Mouse (Mus musculus): ENCODE results near the gene Dppa1. TPM values are rescaled to one million over a fixed set of nuclear protein-coding genes. Genes with fewer than 3 reads are reported as not detected.
A peak's percentile ranks its signal among the peaks of the same experiment; 100 is the strongest.

Dppa1 gene
- not detected in 2 replicates for polyA plus RNA-seq (2012; rRNA removed)
- polyA plus RNA-seq (2014; fragmentation: Nextera tagmentation; extraction: Ambion mirVana): not detected in 2 replicates

GRCm38 (mm10) chr11:46629211-46629795, at the start of gene Dppa1:
TSS of gene Dppa1 (minus strand) at chr11:46629261.
- ATAC-seq (ENCODE audit: low FRiP score, low read depth): 0 out of 2 replicates have a peak, but pooled peaks have one; percentile 26
- TF ChIP-seq POLR2A (IDR thresholded peaks at IDR 0.05; ENCODE audit: borderline replicate concordance, extremely low read depth, insufficient read depth, insufficient read length): no peak
- Histone ChIP-seq H3K4me2 (replicated peaks; ENCODE audit: low read depth, low read length, severe bottlenecking) (no peak within 1 kb of the TSS), H3K36me3 (ENCODE audit: control insufficient read depth, insufficient read depth, low read length) (no peaks in the 10 kb centered on the region), H3K9ac (ENCODE audit: low read depth, low read length, severe bottlenecking) (no peak within 1 kb of the TSS), H3K4me3 (replicated peaks; ENCODE audit: low read length) (no peak within 1 kb of the TSS), H3K4me1 (ENCODE audit: control insufficient read depth, insufficient read depth, low read length) (no peaks in the 10 kb centered on the region), H3K9me3 (ENCODE audit: control insufficient read depth, low read length) (no peaks in the 10 kb centered on the region), H3K27ac (replicated peaks; ENCODE audit: low read depth, low read length) (no peak within 1 kb of the TSS), H3K27me3 (ENCODE audit: control insufficient read depth, insufficient read depth, low read length) (no peaks in the 10 kb centered on the region)
- peak; percentile 55 for DNase-seq (ENCODE audit: low spot score)
- 21% methylated on average over 2 of the region's 2 CpGs for WGBS

- WGBS: 60% methylated on average over 2 of the region's 2 CpGs
- ATAC-seq (ENCODE audit: low FRiP score, low read depth) (no peak), DNase-seq (ENCODE audit: low spot score) (no peak)
- no peaks in the 10 kb centered on the region for H3K9me3 ChIP-seq (ENCODE audit: control insufficient read depth, low read length)
- no peak overlapping the region for H3K4me3 ChIP-seq (replicated peaks; ENCODE audit: low read length)
- H3K9ac ChIP-seq (ENCODE audit: low read depth, low read length, severe bottlenecking): no peak overlapping the region
- no peaks in the 10 kb centered on the region for H3K4me1 ChIP-seq (ENCODE audit: control insufficient read depth, insufficient read depth, low read length)
- H3K36me3 ChIP-seq (ENCODE audit: control insufficient read depth, insufficient read depth, low read length): no peaks in the 10 kb centered on the region
- H3K4me2 ChIP-seq (replicated peaks; ENCODE audit: low read depth, low read length, severe bottlenecking): no peak overlapping the region
- H3K27ac ChIP-seq (replicated peaks; ENCODE audit: low read depth, low read length): no peak overlapping the region
- no peak for TF ChIP-seq POLR2A (IDR thresholded peaks at IDR 0.05; ENCODE audit: borderline replicate concordance, extremely low read depth, insufficient read depth, insufficient read length)
- no peaks in the 10 kb centered on the region for H3K27me3 ChIP-seq (ENCODE audit: control insufficient read depth, insufficient read depth, low read length)
Measured at GRCm38 (mm10) chr11:46667938-46668337, 38.9 kb upstream of the Dppa1 start.

GRCm38 (mm10) chr11:46667105-46667504, 38.0 kb upstream of the Dppa1 start:
- Histone ChIP-seq H3K27ac (replicated peaks; ENCODE audit: low read depth, low read length) (no peak overlapping the region), H3K4me1 (ENCODE audit: control insufficient read depth, insufficient read depth, low read length) (no peaks in the 10 kb centered on the region), H3K36me3 (ENCODE audit: control insufficient read depth, insufficient read depth, low read length) (no peaks in the 10 kb centered on the region), H3K9me3 (ENCODE audit: control insufficient read depth, low read length) (no peaks in the 10 kb centered on the region), H3K27me3 (ENCODE audit: control insufficient read depth, insufficient read depth, low read length) (no peaks in the 10 kb centered on the region), H3K4me2 (replicated peaks; ENCODE audit: low read depth, low read length, severe bottlenecking) (no peak overlapping the region), H3K4me3 (replicated peaks; ENCODE audit: low read length) (no peak overlapping the region), H3K9ac (ENCODE audit: low read depth, low read length, severe bottlenecking) (no peak overlapping the region)
- WGBS: 95% methylated on average over 3 of the region's 3 CpGs
- DNase-seq (ENCODE audit: low spot score): no peak
- TF ChIP-seq POLR2A (IDR thresholded peaks at IDR 0.05; ENCODE audit: borderline replicate concordance, extremely low read depth, insufficient read depth, insufficient read length): no peak
- no peak for ATAC-seq (ENCODE audit: low FRiP score, low read depth)

GRCm38 (mm10) chr11:46665599-46666522, 36.8 kb upstream of the Dppa1 start:
- H3K4me1 ChIP-seq (ENCODE audit: control insufficient read depth, insufficient read depth, low read length): no peaks in the 10 kb centered on the region
- H3K27me3 ChIP-seq (ENCODE audit: control insufficient read depth, insufficient read depth, low read length): no peaks in the 10 kb centered on the region
- H3K27ac ChIP-seq (replicated peaks; ENCODE audit: low read depth, low read length): no peak overlapping the region
- no peak for TF ChIP-seq POLR2A (IDR thresholded peaks at IDR 0.05; ENCODE audit: borderline replicate concordance, extremely low read depth, insufficient read depth, insufficient read length)
- DNase-seq (ENCODE audit: low spot score) (peak; percentile 63), ATAC-seq (ENCODE audit: low FRiP score, low read depth) (peak; percentile 65; the same call in 1 of the 2 replicates)
- H3K4me3 ChIP-seq (replicated peaks; ENCODE audit: low read length): no peak overlapping the region
- no peak overlapping the region for H3K9ac ChIP-seq (ENCODE audit: low read depth, low read length, severe bottlenecking)
- WGBS: 61% methylated on average over 6 of the region's 6 CpGs
- H3K9me3 ChIP-seq (ENCODE audit: control insufficient read depth, low read length): no peaks in the 10 kb centered on the region
- no peak overlapping the region for H3K4me2 ChIP-seq (replicated peaks; ENCODE audit: low read depth, low read length, severe bottlenecking)
- H3K36me3 ChIP-seq (ENCODE audit: control insufficient read depth, insufficient read depth, low read length): no peaks in the 10 kb centered on the region

- Histone ChIP-seq H3K27me3 (ENCODE audit: control insufficient read depth, insufficient read depth, low read length) (no peaks in the 10 kb centered on the region), H3K4me2 (replicated peaks; ENCODE audit: low read depth, low read length, severe bottlenecking) (no peak overlapping the region), H3K27ac (replicated peaks; ENCODE audit: low read depth, low read length) (no peak overlapping the region), H3K4me1 (ENCODE audit: control insufficient read depth, insufficient read depth, low read length) (no peaks in the 10 kb centered on the region), H3K36me3 (ENCODE audit: control insufficient read depth, insufficient read depth, low read length) (no peaks in the 10 kb centered on the region), H3K4me3 (replicated peaks; ENCODE audit: low read length) (no peak overlapping the region), H3K9ac (ENCODE audit: low read depth, low read length, severe bottlenecking) (no peak overlapping the region), H3K9me3 (ENCODE audit: control insufficient read depth, low read length) (no peaks in the 10 kb centered on the region)
- no peak for DNase-seq (ENCODE audit: low spot score)
- 60% methylated on average over 4 of the region's 4 CpGs for WGBS
- no peak for ATAC-seq (ENCODE audit: low FRiP score, low read depth)
- no peak for TF ChIP-seq POLR2A (IDR thresholded peaks at IDR 0.05; ENCODE audit: borderline replicate concordance, extremely low read depth, insufficient read depth, insufficient read length)
Measured at GRCm38 (mm10) chr11:46663215-46663614, 34.2 kb upstream of the Dppa1 start.
